Mouse (Mus musculus) small intestine, adult 2 months (tissue): ENCODE measurements around the gene Irf3. TPM values are rescaled to one million over a fixed set of nuclear protein-coding genes. Genes with fewer than 3 reads are reported as not detected.

Source experiments
- H3K27ac ChIP-seq: fragments of 200-500 bp; 2 replicates; pipeline ENCODE4 v1.5.1; 2012; ENCODE audit warnings: low read depth, low read length, control low read depth, inconsistent platforms; ENCODE audit not compliant: insufficient read depth
- H3K27me3 ChIP-seq: fragments of 200-500 bp; 2 replicates; pipeline ENCODE4 v1.6.1; 2012; ENCODE audit warnings: mild to moderate bottlenecking, moderate library complexity, low read length, inconsistent platforms; ENCODE audit not compliant: control insufficient read depth, insufficient read depth
- H3K36me3 ChIP-seq: fragments of 200-500 bp; 2 replicates; pipeline ENCODE4 v1.6.1; 2012; ENCODE audit warnings: mild to moderate bottlenecking, low read length, control low read depth, inconsistent platforms; ENCODE audit not compliant: control insufficient read depth, insufficient read depth
- H3K4me1 ChIP-seq: fragments of 200-500 bp; 2 replicates; pipeline ENCODE4 v1.6.1; 2012; ENCODE audit warnings: low read length, inconsistent platforms, mixed read lengths; ENCODE audit not compliant: control insufficient read depth, insufficient read depth, insufficient read length
- H3K4me3 ChIP-seq: fragments of 200-500 bp; 2 replicates; pipeline ENCODE4 v1.5.1; 2012; ENCODE audit warnings: low read depth, mild to moderate bottlenecking, control low read depth, inconsistent platforms, low read length, moderate library complexity
- CTCF ChIP-seq: fragments of 200-500 bp; IDR thresholded peaks from 2 replicates; pipeline ENCODE4 v1.5.1; 2012; ENCODE audit warnings: low read depth, mild to moderate bottlenecking, control low read depth, inconsistent platforms, low read length, moderate library complexity, mixed read lengths; ENCODE audit not compliant: insufficient replicate concordance, insufficient read length; ENCODE audit errors: extremely low read depth
- POLR2A ChIP-seq: fragments of 200-500 bp; IDR thresholded peaks from 2 replicates; pipeline ENCODE4 v1.6.1; 2012; ENCODE audit warnings: low read depth, mild to moderate bottlenecking, control low read depth, inconsistent platforms, low read length, moderate library complexity
- WGBS: fragments of 180-500 bp; shearing (Covaris S2); methylation state at CpG from one replicate; pipeline ENCODE4 v1.1.7; 2018; 5-methylcytosine and 5-hydroxymethylcytosine counted together
- polyA plus RNA-seq: library from polyadenylated mRNA; depleted of rRNA; stranded (reverse); fragments of >200 nt; gene quantifications from 2 replicates; pipeline ENCODE4 v1.2.3, GENCODE M21; 2012

Gene Irf3
- polyA plus RNA-seq, 1 experiment, result 91.0 TPM

- no peak overlapping the region for H3K27ac ChIP-seq
- whole genome bisulfite sequencing, result 96% methylated on average over 6 of the region's 6 CpGs
- TF ChIP-seq POLR2A (no peak), CTCF (no peak)
- no peaks in the 10 kb centered on the region for H3K4me1 ChIP-seq
- H3K27me3 ChIP-seq, result no peaks in the 10 kb centered on the region
- no peak overlapping the region for H3K4me3 ChIP-seq
- peaks cover 54% of the 10 kb centered on the region for H3K36me3 ChIP-seq
These were observed 14.6 kb downstream of the Irf3 start for GRCm38 (mm10) chr7:45012011-45012410.

- 84% methylated on average over 4 of the region's 4 CpGs for WGBS
- Histone ChIP-seq H3K27ac (no peak overlapping the region), H3K36me3 (peaks cover 46% of the 10 kb centered on the region), H3K4me1 (no peaks in the 10 kb centered on the region), H3K27me3 (no peaks in the 10 kb centered on the region), H3K4me3 (no peak overlapping the region)
- no peak for TF ChIP-seq CTCF
- TF ChIP-seq POLR2A, result no peak
These were observed 15.4 kb downstream of the Irf3 start for GRCm38 (mm10) chr7:45012824-45013223.

DNA sequence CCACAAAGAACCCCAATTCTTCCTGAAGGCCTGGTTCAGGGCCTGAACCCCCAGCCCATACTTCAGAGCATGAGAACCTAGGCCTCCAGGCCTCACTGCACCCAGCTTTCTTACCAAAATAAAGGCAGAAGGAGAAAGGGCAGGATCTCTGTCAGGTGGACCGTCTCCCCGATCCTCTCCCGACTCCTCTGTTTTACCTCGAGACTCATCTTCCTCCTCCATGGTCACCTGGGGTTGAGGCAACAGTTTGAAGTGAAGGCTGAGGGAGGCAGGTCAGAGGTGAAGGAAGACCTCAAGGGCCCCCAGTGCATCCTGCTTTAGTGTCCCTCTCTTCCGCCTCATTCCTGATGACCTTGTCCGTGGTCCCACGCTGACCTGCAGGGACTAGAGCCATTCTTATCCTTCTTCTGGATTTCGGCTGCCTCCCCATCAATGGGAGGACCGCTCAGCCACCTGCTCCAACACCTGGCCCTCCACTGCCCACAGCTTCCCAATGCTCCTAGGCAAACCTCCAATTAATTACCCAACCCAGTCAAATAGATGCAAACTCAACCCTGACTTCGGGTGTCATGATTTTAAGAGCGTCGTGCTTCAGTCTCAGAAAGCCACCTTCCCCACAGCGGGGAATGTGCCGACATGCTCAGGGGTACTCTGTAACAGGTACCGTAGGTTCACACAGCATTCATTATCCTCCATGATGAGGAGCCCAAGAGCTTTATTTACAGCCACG lies 16.1 kb downstream of the Irf3 start:
- no peak overlapping the region for H3K27ac ChIP-seq
- H3K27me3 ChIP-seq, result no peaks in the 10 kb centered on the region
- H3K36me3 ChIP-seq, result peaks cover 39% of the 10 kb centered on the region
- H3K4me1 ChIP-seq, result 0 out of 2 replicates have a peak, but pooled peaks cover 3% of the 10 kb centered on the region
- TF ChIP-seq CTCF (no peak), POLR2A (no peak)
- 92% methylated on average over 16 of the region's 16 CpGs for WGBS
- no peak overlapping the region for H3K4me3 ChIP-seq

DNA sequence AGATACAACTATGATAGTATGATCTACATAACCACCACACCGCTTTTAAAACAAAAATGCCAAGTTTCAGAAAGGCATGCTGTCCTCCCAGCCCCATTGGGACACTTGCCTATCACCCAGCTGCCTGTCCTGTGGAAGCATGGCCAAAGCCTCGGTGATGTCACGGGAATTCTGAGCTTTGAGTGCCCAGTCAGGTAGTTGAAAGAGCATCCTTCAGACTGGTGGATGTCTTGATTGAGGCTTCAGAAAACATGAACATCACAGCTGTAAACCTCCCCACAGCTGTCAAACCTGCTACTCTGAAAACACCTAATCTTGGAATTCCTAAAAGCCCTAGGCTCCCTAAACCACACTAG lies 16.6 kb downstream of the Irf3 start:
- TF ChIP-seq POLR2A (no peak), CTCF (no peak)
- Histone ChIP-seq H3K27me3 (no peaks in the 10 kb centered on the region), H3K4me1 (peaks cover 5% of the 10 kb centered on the region; the same call in 1 of the 2 replicates), H3K4me3 (no peak overlapping the region), H3K27ac (no peak overlapping the region), H3K36me3 (peaks cover 34% of the 10 kb centered on the region)
- 94% methylated on average over 3 of the region's 3 CpGs for WGBS

GRCm38 (mm10) chr7:45015344-45015956 lies 18.0 kb downstream of the Irf3 start:
- TF ChIP-seq POLR2A (no peak), CTCF (no peak)
- peak overlapping the region; percentile 89 for H3K4me3 ChIP-seq
- H3K36me3 ChIP-seq, result peaks cover 23% of the 10 kb centered on the region
- H3K27ac ChIP-seq, result peak overlapping the region; percentile 64
- no peaks in the 10 kb centered on the region for H3K27me3 ChIP-seq
- under 1% methylated on average over 20 of the region's 20 CpGs for WGBS
- H3K4me1 ChIP-seq, result peaks cover 5% of the 10 kb centered on the region; the same call in 1 of the 2 replicates

DNA sequence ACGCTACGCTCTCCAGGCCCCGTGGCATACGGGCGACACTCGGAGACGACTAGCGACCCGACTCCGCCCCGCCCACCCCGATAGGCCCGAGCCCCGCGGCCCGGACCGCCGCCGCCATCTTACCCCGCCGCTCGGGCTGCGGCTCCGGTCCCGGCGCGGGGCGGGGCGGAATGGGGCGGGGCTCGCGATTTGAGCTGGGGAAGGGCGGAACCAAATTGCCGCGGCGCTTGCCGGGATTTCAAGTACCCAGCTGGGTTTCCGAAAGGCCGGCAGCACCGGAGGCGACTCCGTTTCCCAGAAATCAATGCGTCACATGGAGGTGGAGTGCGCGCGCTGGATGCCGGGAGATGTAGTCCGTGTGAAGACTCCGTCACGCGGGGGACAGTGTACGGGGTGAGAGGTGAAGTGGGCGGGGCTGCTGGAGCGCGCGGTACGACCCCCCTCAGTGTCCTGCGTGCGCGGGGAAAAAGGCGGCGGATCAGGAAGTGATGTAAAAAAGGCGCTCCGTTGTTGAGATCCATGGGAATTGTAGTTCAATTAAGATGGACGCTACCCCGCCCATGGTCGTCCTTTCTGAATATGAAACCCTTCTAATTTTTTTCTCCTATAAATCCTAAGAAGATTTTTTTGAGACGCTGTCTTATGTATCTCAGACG lies 18.6 kb downstream of the Irf3 start, which contains the start of gene Scaf1:
Gene Scaf1 (minus strand): TSS at position 407 of the 656 bp plus-strand sequence.
- H3K27me3 ChIP-seq, result no peaks in the 10 kb centered on the region
- H3K36me3 ChIP-seq, result peaks cover 18% of the 10 kb centered on the region
- H3K4me3 ChIP-seq, result peak within 1 kb of the TSS; percentile 89
- peaks cover 5% of the 10 kb centered on the region; the same call in 1 of the 2 replicates for H3K4me1 ChIP-seq
- H3K27ac ChIP-seq, result peak within 1 kb of the TSS; percentile 97
- WGBS, result under 1% methylated on average over 69 of the region's 69 CpGs
- no peak for TF ChIP-seq CTCF
- TF ChIP-seq POLR2A, result peak; percentile 57

DNA sequence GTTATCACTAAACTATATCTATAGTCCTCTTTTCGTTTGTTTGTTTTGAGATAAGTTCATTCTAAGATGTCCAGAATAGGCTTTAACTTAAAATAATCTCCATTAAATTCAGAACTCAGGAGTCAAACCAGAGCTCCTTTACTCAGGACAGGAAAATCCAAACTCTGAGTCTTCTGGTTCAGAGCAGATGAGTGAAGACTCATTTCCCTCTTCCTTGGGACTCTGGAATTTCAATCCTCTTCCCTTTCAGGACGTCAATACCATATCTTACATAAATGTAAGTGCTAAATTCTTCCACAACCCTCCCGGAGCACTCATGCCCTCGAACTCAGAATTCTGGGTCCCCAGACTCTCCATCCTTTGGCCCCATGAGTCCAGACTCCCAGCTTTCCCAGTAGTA lies 19.3 kb downstream of the Irf3 start:
- under 1% methylated on average over 4 of the region's 4 CpGs for WGBS
- Histone ChIP-seq H3K4me3 (peak overlapping the region; percentile 51), H3K27ac (peak overlapping the region; percentile 97), H3K36me3 (peaks cover 13% of the 10 kb centered on the region), H3K27me3 (no peaks in the 10 kb centered on the region), H3K4me1 (peaks cover 5% of the 10 kb centered on the region; the same call in 1 of the 2 replicates)
- TF ChIP-seq CTCF, result no peak
- TF ChIP-seq POLR2A, result no peak
